Mouse (Mus musculus) C2C12 (cell line): ENCODE measurements around the gene Olfr877.

Experiments used
- CEBPB ChIP-seq: IDR thresholded peaks from one replicate; pipeline ENCODE4 v1.6.1; 2011; ENCODE audit warnings: low read depth, mild to moderate bottlenecking, control low read depth, moderate library complexity
- CTCF ChIP-seq: IDR thresholded peaks from one replicate; pipeline ENCODE4 v1.5.1; 2011; ENCODE audit not compliant: control insufficient read depth, insufficient read depth, insufficient read length
- FOSL1 ChIP-seq: IDR thresholded peaks from one replicate; pipeline ENCODE4 v1.8.0; 2011; ENCODE audit warnings: mild to moderate bottlenecking, low read length; ENCODE audit not compliant: poor library complexity, insufficient read depth, severe bottlenecking
- MAX ChIP-seq: IDR thresholded peaks from one replicate; pipeline ENCODE4 v1.6.1; 2011; ENCODE audit warnings: mild to moderate bottlenecking, control low read depth
- MYOD1 ChIP-seq: IDR thresholded peaks from one replicate; pipeline ENCODE4 v1.6.1; 2011; ENCODE audit warnings: low read depth; ENCODE audit not compliant: control insufficient read depth, insufficient read length
- MYOG ChIP-seq: IDR thresholded peaks from one replicate; pipeline ENCODE4 v1.6.1; 2011; ENCODE audit not compliant: control insufficient read depth, insufficient read length; ENCODE audit errors: extremely low read depth
- USF1 ChIP-seq: IDR thresholded peaks from one replicate; pipeline ENCODE4 v1.6.1; 2011; ENCODE audit warnings: low read depth, mild to moderate bottlenecking, control low read depth, moderate library complexity

DNA sequence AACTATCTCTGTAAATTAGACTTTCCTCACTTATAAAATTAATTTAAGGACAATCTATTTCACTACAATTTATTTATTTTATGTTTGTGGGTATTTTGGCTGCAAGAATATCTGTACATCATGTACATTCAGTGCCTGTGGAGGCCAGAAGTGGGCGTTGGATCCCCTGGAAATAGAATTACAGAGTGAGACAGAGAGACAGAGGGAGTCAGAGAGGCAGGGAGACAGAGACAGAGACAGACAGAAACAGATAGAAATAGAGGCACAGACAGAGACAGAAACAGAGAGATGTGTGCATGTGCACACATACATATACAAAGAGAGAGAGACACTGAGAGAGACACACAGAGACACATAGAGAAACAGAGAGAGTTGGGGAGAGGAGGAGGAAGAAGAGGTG is 17.5 kb downstream of the Olfr877 start:
- TF ChIP-seq CTCF (no peak), MYOD1 (no peak), USF1 (no peak), CEBPB (no peak), MYOG (no peak), MAX (no peak), FOSL1 (no peak)
